Mouse (Mus musculus): Measurements from ENCODE around the gene Lysmd1.
"Not testable (repeated sequence)": the region's sequence is repeated elsewhere in the genome, so short reads cannot be mapped to it uniquely, and the experiment has no call there.

DNA sequence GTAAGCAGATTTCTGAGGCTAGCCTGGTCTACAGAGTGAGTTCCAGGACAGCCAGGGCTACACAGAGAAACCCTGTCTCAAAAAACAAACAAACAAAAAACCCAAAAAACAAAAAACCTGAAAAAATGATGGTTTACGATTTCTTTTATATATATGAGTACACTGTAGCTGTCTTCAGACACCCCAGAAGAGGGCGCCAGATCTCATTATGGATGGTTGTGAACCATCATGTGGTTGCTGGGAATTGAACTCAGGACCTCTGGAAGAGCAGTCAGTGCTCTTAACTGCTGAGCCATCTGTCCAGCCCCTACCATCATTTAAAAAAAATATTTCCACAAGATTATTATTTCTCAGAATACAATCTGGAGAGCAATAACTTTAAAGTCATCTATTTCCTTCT is 1.5 kb upstream of the Lysmd1 start:
- not testable (repeated sequence) for TF ChIP-seq HCFC1 (IDR thresholded peaks at IDR 0.05; ENCODE audit: borderline replicate concordance, insufficient read depth, low read length); ZNF384 (IDR thresholded peaks at IDR 0.05; ENCODE audit: low read depth, low read length); CHD2 (IDR thresholded peaks at IDR 0.05; ENCODE audit: low read depth, low read length)
